Mouse (Mus musculus) right cerebral cortex, adult 18-20 months (tissue): Measurements from ENCODE around the gene Olfr810.

Experiments used
- DNase-seq: peaks from one replicate; pipeline ENCODE4 v3.0.0; 2022; ENCODE audit warnings: mixed read lengths

Gene Olfr810

DNA sequence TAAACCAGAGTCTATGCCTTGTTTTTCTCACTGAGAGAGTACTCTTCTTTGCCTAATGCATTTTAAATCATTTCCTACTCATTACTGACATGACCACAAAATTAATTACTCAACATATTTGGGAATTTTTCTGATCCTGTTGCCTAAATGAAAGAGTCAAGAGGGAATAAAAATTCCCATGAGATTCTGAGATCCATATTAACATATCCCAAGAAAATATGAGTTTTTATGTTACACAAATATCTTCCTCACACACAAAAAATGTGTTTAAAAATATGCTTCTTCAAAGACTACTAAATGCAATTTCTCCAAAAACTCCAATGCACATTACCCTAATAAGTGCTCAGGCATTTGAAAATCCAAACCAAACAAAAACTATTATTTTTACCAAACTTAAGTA lies at the start of gene Olfr810:
TSS of gene Olfr810 (minus strand) at position 101 of the 400 bp plus-strand sequence.
- no peak for DNase-seq

DNA sequence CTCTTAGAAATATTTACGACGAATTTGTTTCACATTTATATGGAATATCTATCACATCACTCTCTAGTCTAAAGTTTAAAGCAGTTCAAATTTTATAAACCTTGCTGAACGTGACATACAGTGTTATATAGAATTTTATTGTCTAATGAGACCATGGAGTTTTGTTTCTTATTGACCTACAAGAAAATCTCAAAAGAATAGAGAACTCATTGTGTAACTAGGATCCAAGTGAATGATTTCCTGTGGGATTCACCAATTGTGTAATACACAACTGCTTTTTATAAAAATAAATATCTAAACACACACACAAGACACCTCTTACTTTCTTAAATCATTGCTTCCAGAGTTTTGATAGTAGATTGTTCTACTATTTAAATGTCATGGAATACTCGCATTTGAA lies 9.6 kb upstream of the Olfr810 start, which contains the start of gene Olfr811:
TSS of gene Olfr811 (minus strand) at position 101 of the 400 bp plus-strand sequence.
- DNase-seq, result no peak

DNA sequence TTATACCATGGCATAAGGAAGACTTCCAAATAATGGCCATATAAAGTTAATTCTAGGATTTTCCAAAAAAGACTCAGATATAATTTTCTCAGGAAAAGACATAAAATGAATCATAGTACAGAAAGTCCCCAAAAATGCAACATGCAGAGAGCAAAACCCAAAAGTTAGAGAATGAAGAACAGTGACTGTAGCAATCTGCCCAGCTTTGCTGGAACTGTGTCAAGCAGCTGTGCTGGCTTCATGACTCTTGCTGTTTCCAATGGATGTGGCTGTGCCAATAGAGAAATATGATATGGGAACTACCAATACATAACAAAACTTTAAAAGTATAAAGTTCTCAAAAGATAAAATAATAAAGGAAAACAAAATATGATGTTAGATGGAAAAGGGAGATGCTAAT lies 16.6 kb downstream of the Olfr810 start:
- no peak for DNase-seq

DNA sequence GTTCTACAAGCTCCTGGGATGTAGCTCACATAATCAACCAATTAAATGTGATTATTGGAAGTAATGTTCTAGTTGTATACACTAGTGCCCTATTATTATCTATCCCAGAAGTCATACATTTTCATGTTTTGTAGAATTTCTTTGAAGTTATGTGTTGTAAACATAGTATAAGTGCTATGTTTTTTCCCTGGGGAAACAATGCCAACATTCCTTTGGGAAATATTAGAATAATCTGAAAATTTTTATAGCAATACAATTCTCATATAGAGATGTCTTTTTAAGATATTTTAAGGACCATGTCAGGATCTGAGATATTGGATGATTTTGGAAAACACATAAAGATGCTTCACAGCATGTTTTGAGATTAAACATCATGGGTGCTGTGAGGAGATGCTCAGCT lies 20.4 kb downstream of the Olfr810 start, which contains the start of gene Olfr809:
TSS of gene Olfr809 (plus strand) at position 301 of the 400 bp plus-strand sequence.
- no peak for DNase-seq

DNA sequence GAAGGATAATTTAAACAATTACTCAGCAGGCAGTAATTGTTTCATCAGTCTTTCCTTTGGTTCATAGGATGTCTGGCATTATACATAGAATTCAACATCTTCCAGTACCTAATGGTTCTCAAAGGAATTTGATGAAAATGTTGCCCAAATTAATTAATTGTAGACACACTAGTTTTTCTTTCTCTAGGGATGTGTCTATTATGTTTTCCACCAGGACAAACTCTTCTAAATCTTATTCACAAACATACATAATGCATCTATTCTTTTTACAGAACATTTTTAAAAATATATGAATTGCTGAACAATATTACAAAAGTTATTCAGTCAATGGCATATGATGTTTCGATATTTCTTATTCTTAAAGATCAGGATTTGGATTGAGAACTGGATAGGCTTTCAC lies 29.5 kb downstream of the Olfr810 start, which contains the start of gene Olfr808:
TSS of gene Olfr808 (plus strand) at position 301 of the 400 bp plus-strand sequence.
- DNase-seq, result no peak

DNA sequence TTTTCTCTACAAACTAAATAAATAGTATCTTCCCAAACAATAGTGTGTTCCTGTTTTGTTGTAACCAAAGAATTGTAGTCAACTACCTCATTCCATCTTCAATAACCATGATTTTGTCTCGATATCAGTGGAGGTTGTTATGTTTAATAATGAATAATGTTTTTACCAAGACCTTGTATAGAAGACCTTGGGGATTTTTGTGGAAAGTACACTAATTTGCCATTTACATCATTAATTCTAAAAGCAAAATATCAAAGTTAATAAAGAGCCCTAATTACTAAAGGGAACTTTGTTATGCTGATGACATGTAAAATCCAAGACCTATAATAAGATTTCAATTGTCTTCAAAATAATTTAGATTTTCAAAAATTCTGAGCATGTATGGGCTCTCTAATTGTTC lies 37.0 kb downstream of the Olfr810 start, which contains the start of gene Olfr807:
TSS of gene Olfr807 (minus strand) at position 101 of the 400 bp plus-strand sequence.
- no peak for DNase-seq

DNA sequence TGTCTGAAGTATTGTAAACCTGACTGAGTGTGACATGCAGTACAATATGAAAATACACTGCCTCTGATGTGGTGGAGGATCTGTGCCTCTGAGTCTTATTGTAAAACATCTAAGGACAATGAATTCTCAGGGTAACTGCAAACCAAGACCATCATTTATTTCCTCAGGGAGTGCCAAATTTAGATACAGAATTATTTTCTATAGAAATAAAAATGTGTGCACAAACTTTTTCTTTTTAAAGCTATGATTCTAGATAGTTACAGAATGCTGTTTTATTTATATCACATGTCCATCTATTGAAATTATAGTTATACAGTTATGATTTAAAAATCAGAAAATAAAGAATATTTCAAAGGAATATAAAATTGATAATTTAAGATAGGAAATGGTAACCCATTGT lies 52.9 kb downstream of the Olfr810 start, which contains the start of gene Olfr806:
TSS of gene Olfr806 (minus strand) at position 101 of the 400 bp plus-strand sequence.
- DNase-seq, result no peak
